Mouse (Mus musculus) heart, postnatal 0 days (tissue): ENCODE measurements around the gene Zbtb43.

ENCODE experiments used
- CTCF ChIP-seq: IDR thresholded peaks from 2 replicates; pipeline ENCODE4 v1.5.1; 2016; ENCODE audit warnings: antibody characterized with exemption, control low read depth, low read depth
- EP300 ChIP-seq: IDR thresholded peaks from 2 replicates; pipeline ENCODE4 v1.6.1; 2016; ENCODE audit warnings: antibody characterized with exemption, low read depth

GRCm38 (mm10) chr2:33426640-33427398, 41.5 kb downstream of the Zbtb43 start:
- no peak for TF ChIP-seq CTCF
- no peak for TF ChIP-seq EP300
